Mouse (Mus musculus) liver, embryonic 14.5 days (tissue): ENCODE data around the gene Cacna1a. TPM values are rescaled to one million over a fixed set of nuclear protein-coding genes. Genes with fewer than 3 reads are reported as not detected.

Experiments
- ATAC-seq: fragments of 200-750 bp; cut with Nextera tagmentation; 2 replicates; pipeline ENCODE4 v1.8.0; 2017; ENCODE audit warnings: moderate number of reproducible peaks, mild to moderate bottlenecking, moderate library complexity; ENCODE audit not compliant: insufficient read depth
- DNase-seq, 3 experiments: peaks; one replicate each; pipeline ENCODE4 v3.0.0-alpha.2; 2012 to 2013; ENCODE audit warnings: low read depth in 3 of 3, low spot score in 3 of 3
- H3K27ac ChIP-seq: fragments of 300-500 bp; sonication (generic); 2 replicates; pipeline ENCODE4 v1.5.1; 2014; ENCODE audit warnings: moderate library complexity, mild to moderate bottlenecking, control low read depth, inconsistent platforms
- H3K27me3 ChIP-seq: fragments of 300-500 bp; sonication (generic); 2 replicates; pipeline ENCODE4 v1.6.1; 2014; ENCODE audit warnings: mild to moderate bottlenecking, low read length, moderate library complexity; ENCODE audit not compliant: control insufficient read depth, insufficient read depth
- H3K36me3 ChIP-seq: fragments of 300-500 bp; sonication (generic); replicated peaks from 2 replicates; pipeline ENCODE4 v1.6.1; 2014; ENCODE audit warnings: low read depth; ENCODE audit not compliant: control insufficient read depth, insufficient read depth
- H3K4me1 ChIP-seq, 2 experiments: fragments of 200-500 bp in 1 of 2; fragments of 300-500 bp in 1 of 2; sonication (generic) in 1 of 2; replicated peaks; 2 replicates each; pipeline ENCODE4 v1.6.1; 2012 to 2014; ENCODE audit warnings: antibody characterized with exemption in 1 of 2, inconsistent platforms in 1 of 2, low read length in 1 of 2; ENCODE audit not compliant: control insufficient read depth in 2 of 2, insufficient read depth in 2 of 2
- H3K4me2 ChIP-seq: fragments of 300-500 bp; sonication (generic); 2 replicates; pipeline ENCODE4 v1.6.1; 2014; ENCODE audit warnings: low read depth, mild to moderate bottlenecking, control low read depth, moderate library complexity
- H3K4me3 ChIP-seq, 2 experiments: fragments of 200-500 bp in 1 of 2; fragments of 300-500 bp in 1 of 2; sonication (generic) in 1 of 2; 2 replicates each; pipeline ENCODE4 v1.5.1; 2012 to 2014; ENCODE audit warnings: low read depth in 2 of 2, low read length in 2 of 2, mild to moderate bottlenecking in 2 of 2, control low read depth in 1 of 2, inconsistent platforms in 1 of 2, moderate library complexity in 1 of 2; ENCODE audit not compliant: insufficient read depth in 1 of 2
- H3K9ac ChIP-seq: fragments of 300-500 bp; sonication (generic); replicated peaks from 2 replicates; pipeline ENCODE4 v1.6.1; 2014; ENCODE audit warnings: mild to moderate bottlenecking, control low read depth, moderate library complexity
- H3K9me3 ChIP-seq: fragments of 300-500 bp; sonication (generic); 2 replicates; pipeline ENCODE4 v1.6.1; 2016; ENCODE audit warnings: low read length, mixed read lengths; ENCODE audit not compliant: control insufficient read depth
- CTCF ChIP-seq: IDR thresholded peaks from 2 replicates; pipeline ENCODE4 v1.5.1; 2016; ENCODE audit warnings: antibody characterized with exemption, low read depth, control low read depth
- EP300 ChIP-seq: IDR thresholded peaks from 2 replicates; pipeline ENCODE4 v1.6.1; 2016; ENCODE audit warnings: antibody characterized with exemption, low read depth
- WGBS: fragments of 180-500 bp; shearing (Covaris S2); extraction: QIAGEN DNeasy Blood & Tissue Kit; methylation state at CpG from one replicate; pipeline ENCODE4 v1.1.7; 2014; ENCODE audit not compliant: insufficient replicate concordance; 5-methylcytosine and 5-hydroxymethylcytosine counted together
- polyA plus RNA-seq, 2 experiments: library from polyadenylated mRNA; depleted of rRNA in 1 of 2; stranded (reverse) in 1 of 2; unstranded in 1 of 2; fragments of >200 nt; fragmentation: Nextera tagmentation in 1 of 2; extraction: Ambion mirVana in 1 of 2; gene quantifications; 2 replicates each; pipeline versions ENCODE4 v1.2.1 to v1.2.3; 2012 to 2014

Gene Cacna1a
- polyA plus RNA-seq (2012; rRNA removed) (0.19 and 1.5 TPM in 2 replicates), polyA plus RNA-seq (2014; fragmentation: Nextera tagmentation; extraction: Ambion mirVana) (0.61 TPM in 2 replicates)

DNA sequence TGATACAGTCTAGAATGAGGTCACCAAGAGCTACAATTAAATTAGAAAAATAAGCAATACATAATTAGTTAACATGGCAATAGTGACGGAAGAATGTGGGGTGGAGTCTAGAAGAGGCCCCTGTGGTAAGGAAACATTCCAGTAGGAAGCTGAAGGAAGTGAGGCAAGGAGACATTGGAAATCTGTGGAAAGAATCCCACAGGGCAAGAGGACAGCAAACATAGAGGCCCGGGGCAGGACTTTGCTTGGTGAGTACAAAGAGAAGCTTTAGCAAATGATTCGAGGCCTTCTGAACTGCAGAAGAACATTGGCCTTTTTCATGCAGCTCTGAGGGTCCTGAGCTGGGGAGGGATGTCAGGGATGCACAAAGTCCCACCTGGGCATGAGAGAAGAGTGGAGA lies at the start of gene Cacna1a:
Cacna1a (plus strand) TSS at position 166 of the 400 bp plus-strand sequence.
- H3K27ac ChIP-seq, result no peak within 1 kb of the TSS
- no peaks in the 10 kb centered on the region for H3K27me3 ChIP-seq
- no peak within 1 kb of the TSS for H3K4me2 ChIP-seq
- TF ChIP-seq CTCF (no peak), EP300 (no peak)
- no peaks in the 10 kb centered on the region for H3K9me3 ChIP-seq
- H3K4me3 ChIP-seq, result no peak within 1 kb of the TSS
- WGBS, result 49% methylated on average over 3 of the region's 3 CpGs
- ATAC-seq (no peak), DNase-seq (no peak)
- H3K36me3 ChIP-seq, result no peaks in the 10 kb centered on the region
- no peak within 1 kb of the TSS for H3K9ac ChIP-seq
- no peaks in the 10 kb centered on the region for H3K4me1 ChIP-seq

DNA sequence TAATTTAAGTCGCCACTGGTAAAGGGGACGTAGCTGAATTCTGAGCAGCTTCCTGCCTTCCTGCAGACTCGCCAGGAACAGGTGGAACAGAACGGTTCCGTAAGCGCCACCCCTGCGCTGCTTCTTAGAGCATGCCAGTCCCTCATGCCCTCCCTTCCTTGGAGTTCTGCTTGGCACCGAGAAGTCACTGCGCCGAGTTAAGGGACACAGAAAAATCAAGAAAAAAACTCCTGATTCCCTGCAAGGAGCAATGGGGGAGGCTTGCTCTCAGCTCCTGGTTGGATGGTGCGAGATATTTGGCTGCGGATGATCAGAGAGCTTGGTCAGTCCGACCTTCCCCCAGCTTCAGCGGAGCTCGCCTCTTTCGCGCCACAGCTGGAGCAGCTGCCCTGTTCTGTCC lies 49.7 kb upstream of the Cacna1a start:
- no peaks in the 10 kb centered on the region for H3K4me1 ChIP-seq
- no peak overlapping the region for H3K4me2 ChIP-seq
- no peak for ATAC-seq
- H3K36me3 ChIP-seq, result no peaks in the 10 kb centered on the region
- TF ChIP-seq EP300 (no peak), CTCF (no peak)
- no peaks in the 10 kb centered on the region for H3K9me3 ChIP-seq
- H3K27me3 ChIP-seq, result no peaks in the 10 kb centered on the region; the same call in 1 of the 2 replicates
- DNase-seq, result no peak
- H3K27ac ChIP-seq, result no peak overlapping the region
- no peak overlapping the region for H3K9ac ChIP-seq
- 18% methylated on average over 17 of the region's 17 CpGs for WGBS
- no peak overlapping the region for H3K4me3 ChIP-seq

- Histone ChIP-seq H3K4me3 (no peak overlapping the region), H3K27me3 (no peaks in the 10 kb centered on the region; the same call in 1 of the 2 replicates), H3K9ac (no peak overlapping the region), H3K27ac (no peak overlapping the region), H3K4me1 (no peaks in the 10 kb centered on the region), H3K36me3 (no peaks in the 10 kb centered on the region), H3K9me3 (no peaks in the 10 kb centered on the region), H3K4me2 (no peak overlapping the region)
- WGBS, result 13% methylated on average over 7 of the region's 7 CpGs
- TF ChIP-seq CTCF (no peak), EP300 (no peak)
- no peak for DNase-seq
- ATAC-seq, result no peak
Measured at GRCm38 (mm10) chr8:84339320-84339719, 48.9 kb upstream of the Cacna1a start.

- no peak overlapping the region for H3K27ac ChIP-seq
- no peak overlapping the region for H3K9ac ChIP-seq
- DNase-seq, result no peak
- H3K4me1 ChIP-seq, result no peaks in the 10 kb centered on the region
- H3K36me3 ChIP-seq, result no peaks in the 10 kb centered on the region
- H3K4me2 ChIP-seq, result no peak overlapping the region
- no peaks in the 10 kb centered on the region for H3K9me3 ChIP-seq
- ATAC-seq, result no peak
- no peaks in the 10 kb centered on the region; the same call in 1 of the 2 replicates for H3K27me3 ChIP-seq
- no peak for TF ChIP-seq EP300
- no peak for TF ChIP-seq CTCF
- 33% methylated on average over 4 of the region's 4 CpGs for WGBS
- no peak overlapping the region for H3K4me3 ChIP-seq
Measured at GRCm38 (mm10) chr8:84339867-84340266, 48.4 kb upstream of the Cacna1a start.

DNA sequence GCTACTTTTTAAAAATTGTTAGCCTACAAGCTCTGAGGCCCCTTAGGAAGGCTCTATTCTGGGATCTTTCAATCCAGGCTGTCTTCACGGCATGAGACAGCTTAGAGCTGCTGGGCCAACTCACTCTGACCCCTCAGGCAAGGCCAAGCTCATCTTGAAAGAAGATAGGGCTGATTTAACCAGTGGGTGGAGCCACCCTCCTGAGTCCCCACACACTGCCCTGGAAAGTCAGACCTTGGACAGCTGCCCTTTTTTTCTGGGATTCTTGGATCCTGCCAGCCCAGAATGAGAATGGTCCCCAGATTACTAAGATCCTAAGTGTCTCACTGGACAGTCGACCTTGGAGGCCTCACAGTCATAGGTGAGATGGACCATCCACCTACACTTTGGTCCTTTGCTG lies 47.6 kb upstream of the Cacna1a start:
- Histone ChIP-seq H3K27me3 (no peaks in the 10 kb centered on the region; the same call in 1 of the 2 replicates), H3K4me1 (no peaks in the 10 kb centered on the region), H3K4me2 (no peak overlapping the region), H3K4me3 (no peak overlapping the region), H3K9ac (no peak overlapping the region), H3K9me3 (no peaks in the 10 kb centered on the region), H3K27ac (no peak overlapping the region), H3K36me3 (no peaks in the 10 kb centered on the region)
- ATAC-seq (no peak), DNase-seq (no peak)
- WGBS, result 11% methylated on average over 2 of the region's 2 CpGs
- no peak for TF ChIP-seq CTCF
- TF ChIP-seq EP300, result no peak
